Mouse (Mus musculus) adipocyte (in vitro differentiated cells): ENCODE measurements around the gene Trim71.
"Not testable (repeated sequence)": the region's sequence is repeated elsewhere in the genome, so short reads cannot be mapped to it uniquely, and the experiment has no call there.

ENCODE experiments used
- DNase-seq: peaks from one replicate; pipeline ENCODE4 v3.0.0-alpha.2; 2016; ENCODE audit warnings: low spot score

Trim71 gene

DNA sequence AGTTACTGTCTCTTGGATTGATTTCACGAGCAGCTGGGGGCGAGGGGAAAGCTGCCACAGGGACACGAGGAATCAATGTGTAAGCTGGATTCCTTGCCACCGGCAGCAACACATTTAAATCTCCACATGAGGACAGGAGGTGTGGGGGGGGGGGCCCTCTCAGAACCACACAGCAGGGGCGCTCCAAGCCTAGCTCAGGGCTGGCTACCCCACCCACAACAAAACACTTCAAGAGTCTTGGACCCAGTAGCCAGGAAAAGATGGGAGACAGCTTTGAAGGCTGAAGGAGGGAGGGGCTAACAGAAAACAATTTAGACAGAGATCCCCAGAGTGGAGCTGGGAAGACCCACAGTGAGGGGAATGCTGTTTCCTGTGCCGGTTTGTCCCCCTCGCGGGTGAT lies 38.3 kb downstream of the Trim71 start:
- no peak for DNase-seq

DNA sequence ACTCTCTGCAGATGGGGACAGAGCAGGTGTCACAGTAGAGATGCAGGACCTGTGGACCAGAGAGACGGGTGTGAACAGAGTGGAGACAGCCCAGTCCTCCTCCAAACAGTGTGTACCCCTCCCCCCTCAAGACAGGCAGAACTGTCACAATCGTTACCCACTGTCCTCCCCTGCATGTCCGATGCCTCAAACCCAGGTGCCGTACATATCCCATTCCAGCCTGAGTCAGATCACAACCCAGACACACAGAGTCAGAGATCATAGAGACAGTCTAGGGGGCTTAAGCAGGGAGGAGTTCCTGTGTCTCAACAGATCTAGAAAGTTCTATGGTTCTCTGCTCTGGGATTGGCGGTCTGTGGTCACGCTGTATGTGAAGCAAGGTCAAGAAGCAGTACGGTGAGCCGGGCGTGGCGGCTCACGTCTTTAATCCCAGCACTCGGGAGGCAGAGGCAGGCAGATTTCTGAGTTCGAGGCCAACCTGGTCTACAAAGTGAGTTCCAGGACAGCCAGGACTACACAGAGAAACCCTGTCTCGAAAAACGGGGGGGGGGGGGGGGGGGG lies 39.0 kb downstream of the Trim71 start:
- no peak for DNase-seq

DNA sequence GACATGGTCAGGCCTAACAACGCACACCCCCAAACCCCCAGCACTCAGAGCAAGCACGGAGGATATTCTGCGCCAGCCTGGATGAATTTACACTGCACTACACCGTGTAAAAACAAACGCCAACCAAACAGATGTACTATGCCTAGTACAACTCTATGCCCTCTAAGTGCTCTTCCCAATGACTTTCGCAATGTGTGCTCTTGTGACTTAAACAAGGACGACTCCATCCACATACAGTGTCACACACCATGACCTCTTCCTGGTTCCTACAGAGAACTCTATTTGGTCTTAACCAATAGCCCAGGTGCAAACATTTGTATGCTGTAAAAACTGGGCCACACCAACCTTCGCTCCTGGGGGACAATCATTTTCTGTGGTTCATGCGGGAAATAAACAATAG lies 41.7 kb downstream of the Trim71 start:
- DNase-seq: no peak

DNA sequence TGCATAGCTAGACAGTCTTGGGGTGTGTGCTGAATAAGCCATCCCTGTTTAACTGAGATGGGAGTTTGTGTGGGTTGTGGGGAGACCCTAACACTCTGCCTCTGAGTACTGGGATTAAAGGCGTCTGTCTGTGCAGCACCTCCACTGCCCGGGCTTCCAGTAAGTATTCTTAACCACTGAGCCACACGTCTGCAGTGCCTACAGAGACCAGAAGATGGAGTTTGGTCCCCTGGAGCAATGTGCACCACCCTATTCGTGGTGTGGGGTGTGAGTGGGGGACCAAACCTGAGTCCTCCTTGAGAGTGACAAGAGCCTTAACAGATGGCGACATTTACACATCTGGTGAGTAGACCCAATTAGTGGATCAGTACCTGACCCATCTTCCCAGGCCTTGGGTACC lies 42.1 kb downstream of the Trim71 start:
- no peak for DNase-seq

DNA sequence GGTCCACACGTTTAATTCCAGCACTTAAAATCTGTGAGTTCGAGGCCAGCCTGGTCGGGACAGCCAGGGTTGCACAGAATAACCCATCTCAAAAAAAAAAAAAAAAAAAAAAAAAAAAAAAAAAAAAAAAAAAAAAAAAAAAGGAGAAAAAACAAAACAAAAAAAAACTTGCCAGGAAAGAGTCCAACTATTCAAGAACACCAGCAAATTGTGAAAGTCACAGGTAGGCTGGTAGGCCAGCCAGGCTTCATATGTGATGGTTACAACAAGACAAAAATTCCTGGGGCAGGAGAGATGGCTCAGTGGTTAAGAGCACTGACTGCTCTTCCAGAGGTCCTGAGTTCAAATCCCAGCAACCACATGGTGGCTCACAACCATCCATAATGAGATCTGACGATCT lies 43.6 kb downstream of the Trim71 start:
- not testable (repeated sequence) for DNase-seq

DNA sequence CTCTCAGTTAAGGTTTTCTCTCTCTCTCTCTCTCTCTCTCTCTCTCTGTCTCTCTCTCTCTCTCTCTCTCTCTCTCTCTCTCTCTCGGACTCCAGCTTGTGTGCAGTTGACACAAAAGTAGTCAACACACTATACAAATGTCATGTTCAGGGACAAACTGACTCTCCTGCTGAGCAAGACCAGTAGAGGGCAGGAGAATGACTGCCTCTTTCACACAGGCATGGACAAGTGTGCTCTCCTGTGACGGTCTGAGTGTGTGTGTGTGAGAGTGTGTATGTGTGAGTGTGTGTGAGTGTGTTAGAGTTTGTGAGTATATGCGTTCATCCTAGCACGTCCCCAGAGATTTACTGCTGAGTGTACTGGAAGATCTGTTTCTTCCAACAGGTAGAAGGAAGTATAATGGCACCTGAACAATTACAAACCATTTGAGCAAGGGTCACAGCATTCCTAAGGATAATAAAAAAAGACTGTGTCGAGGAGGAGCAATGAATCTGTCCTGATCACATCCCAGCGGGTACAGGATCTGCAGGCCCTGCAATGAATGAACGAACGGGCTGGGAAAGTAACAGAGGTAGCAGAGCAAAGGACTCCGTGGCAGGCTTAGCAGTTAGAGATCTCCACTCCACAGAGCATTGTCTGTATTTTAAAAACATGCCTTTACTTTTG lies 45.2 kb downstream of the Trim71 start:
- DNase-seq: peak; percentile 10

DNA sequence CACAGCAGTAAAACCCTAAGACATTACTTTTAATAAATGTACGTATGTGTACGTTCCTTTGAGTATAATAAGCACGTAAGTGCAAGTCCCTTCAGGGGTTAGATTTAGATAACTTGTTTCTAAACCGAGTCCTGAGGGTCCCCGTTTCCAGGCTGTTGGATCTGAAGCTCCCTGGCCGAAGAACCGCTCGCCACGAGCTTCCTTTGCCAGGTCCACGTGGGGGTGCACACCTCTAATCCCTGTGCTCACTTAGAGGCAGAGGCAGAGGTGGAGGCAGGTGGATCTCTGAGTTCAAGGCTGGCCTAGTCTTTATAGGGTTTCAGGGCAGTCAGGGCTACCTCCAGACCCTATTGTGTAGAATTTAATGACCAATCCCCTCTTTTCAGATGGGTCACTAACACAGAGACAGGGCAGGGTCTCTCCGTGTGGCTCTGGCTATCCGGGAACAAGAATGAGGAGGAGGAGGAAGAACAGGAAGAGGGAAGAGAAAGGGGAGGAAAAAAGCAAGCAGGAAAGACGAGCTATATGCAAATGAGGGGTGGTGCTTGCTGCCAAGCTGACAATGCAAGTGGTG lies 46.2 kb downstream of the Trim71 start:
- DNase-seq: no peak

DNA sequence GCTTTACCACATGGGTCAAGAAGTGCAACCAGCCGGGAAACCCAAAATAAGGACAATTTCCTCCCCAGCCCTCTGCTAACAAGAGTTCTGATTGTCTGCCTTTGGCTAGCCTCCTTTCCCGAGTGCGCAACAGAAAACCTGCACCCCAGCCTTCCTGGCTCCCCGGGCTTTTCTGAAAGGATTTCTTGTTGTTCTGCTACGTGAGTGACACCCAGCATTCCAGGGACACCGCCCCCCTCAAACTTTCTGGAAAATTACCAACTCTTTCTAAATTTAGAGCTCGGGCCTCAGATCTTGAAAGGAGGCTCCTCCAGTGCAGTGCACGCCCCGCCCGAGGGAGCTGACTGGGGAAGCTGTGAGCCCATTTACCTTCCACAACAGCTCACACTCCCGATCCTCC lies 48.8 kb downstream of the Trim71 start, which contains the start of gene C130032M10Rik:
TSS of gene C130032M10Rik (plus strand) at position 334 of the 400 bp plus-strand sequence.
- DNase-seq: no peak

DNA sequence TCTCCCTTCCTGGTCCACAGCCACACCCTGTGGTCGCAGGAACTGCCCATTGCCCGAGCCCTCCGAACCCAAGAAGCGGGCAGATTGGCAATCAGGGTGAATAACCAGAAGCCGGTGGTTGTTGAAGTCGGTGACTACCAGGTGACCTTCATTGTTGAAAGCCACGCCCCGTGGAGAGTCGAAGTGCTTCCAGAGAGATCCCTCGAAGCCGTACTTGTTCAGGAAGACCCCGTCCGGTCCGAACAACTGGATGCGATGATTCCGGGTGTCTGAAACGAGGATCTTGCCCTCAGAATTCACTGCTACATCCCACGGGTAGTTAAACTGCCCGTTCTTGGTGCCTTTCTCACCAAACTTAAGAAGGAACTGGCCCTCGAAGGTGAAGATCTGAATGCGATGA lies 51.3 kb downstream of the Trim71 start:
- no peak for DNase-seq

DNA sequence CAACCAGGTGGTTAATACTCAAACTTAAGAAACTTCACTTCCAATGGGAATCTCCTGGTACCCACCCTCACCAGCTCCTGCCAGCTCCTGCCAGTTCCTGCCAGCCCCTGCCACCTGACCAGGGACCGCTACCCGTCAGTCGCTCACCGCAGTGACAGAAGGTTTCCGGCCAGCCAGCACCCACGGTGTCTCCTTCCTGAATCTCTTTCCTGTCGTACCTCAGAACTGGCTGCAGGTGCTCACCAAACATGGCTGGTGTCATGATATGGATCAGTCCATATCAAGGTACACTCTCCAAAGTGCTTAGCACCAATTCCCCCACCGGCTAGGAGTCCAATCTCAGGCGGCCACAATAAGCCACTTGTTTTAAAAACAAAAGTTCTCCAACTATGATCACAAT lies 54.4 kb downstream of the Trim71 start:
- DNase-seq: no peak

DNA sequence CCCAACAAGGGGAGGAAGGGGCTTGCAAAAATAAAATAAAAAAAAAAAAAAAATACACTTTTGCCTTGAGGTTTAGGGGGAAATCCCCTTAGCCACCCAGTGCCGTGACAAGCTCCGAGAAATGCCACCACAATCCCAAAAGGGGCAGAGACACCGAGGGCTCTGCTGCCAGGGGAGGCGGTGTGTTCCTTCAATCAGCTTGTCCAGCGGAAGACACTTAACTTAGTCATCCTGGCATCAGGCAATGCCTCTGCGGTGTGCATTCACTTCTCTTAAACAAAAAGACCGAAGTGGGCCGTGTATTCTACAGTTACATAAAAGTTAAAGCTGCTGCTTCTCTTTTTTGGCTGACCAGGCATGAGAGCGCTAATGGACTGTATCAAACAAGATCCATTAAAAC lies 56.7 kb downstream of the Trim71 start:
- DNase-seq: no peak

DNA sequence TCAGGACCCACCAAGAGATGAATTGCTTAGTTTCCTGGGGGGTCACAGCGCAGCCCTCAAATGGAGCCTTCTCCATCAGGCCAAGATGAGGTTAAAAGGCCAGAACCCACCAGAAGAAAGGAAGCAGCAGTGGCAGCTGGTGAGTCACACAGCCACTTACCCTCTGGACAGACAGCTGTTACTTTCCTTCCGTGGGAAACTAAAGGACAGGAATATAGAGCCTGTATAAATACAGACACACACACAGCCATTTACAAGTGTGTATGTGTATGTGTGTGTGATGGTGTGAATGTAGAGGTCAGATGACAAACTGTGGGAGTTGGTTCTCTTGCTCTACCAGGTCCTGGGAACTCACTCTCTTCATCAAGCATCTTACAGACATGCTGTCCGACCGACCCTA lies 57.6 kb downstream of the Trim71 start:
- DNase-seq: no peak

DNA sequence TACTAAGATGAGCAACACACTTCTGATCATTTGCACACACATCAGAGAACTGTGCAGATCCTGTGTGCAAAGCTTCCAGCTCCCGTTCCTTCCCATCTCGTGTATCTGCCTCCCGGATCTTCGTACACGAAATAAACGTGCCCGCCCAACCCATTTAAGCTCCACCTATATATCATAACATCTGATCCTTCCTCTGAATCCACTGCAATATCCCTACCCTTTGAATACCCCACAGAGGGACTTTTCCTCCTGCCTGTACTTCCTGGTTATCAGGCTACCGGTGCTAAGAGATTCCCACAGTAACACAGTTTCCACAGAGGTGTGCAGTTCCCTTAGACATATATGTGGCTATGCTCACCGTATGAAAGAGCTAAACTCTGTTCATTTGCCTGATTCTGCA lies 59.4 kb downstream of the Trim71 start, which contains the start of gene Ccr4:
TSS of gene Ccr4 (minus strand) at position 101 of the 400 bp plus-strand sequence.
- no peak for DNase-seq

DNA sequence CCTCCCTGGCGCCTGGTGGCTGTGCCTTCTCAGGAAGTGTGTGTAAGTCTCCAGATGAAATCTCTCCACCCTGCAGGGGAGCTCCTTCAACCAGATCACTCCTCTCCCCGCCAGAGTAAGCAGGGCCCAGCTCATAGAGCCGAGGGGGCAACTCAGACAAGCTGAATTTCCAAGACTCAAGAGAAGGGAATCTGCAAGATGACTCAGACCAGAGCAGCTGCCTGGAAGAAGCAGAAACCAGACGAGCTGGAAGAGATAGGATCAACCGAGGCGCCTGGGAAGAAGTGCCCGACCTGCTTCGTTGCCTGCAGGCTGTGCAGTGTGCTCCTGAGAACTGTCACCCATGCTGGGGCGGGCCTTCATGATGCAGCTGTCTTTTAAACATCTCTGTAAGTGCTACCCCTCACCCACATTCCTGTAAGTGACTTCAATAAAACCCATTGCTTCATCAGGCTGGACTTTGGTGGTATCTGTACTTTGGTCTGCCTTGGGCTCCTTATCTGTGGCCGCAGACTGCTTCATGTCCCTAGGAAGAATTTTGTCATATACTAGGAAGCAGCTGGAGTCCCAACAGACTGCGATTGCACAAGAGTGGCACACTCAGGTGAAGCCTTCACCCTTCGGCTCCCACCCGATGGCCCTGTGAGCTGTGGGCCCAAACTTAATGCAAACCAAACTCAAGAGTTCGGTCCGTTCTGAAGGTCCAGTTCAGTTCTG lies 61.3 kb downstream of the Trim71 start:
- no peak for DNase-seq

DNA sequence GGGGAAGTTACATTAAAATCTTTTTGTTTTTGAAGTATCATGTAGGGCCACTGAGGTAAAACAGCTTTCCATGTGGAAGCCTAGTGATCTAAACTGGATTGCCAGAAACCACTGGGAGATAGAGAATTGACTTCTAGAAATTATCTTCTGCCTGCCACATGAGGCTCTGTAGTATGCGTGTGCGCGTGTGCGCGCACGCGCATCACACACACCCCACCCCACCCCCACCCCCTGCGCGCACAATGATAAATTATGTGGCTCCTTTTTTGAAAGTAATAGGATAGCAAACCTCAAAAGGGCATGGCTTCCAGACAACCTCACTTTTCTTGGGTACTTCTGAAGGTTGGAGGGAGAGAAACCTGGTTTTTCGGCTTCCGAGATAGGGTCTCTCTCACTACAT lies 62.3 kb downstream of the Trim71 start:
- no peak for DNase-seq

DNA sequence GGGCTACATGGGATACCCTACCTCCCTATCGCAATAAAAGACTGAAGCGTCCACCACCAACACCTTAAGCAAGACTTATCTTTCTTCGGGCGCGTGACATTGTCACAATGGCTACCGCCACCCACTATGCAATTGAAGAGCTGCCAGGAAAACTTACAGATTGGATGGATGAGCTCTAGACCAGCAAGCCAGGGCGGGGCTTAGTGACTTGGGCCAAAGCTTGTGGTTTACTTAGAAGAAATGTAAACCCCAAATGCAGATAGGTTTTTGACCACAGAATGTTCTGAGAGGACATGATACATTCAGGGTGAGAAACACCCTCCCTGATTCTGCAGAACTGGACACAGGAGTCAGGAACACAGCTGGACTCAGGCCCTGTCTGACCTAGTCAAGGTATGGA lies 63.1 kb downstream of the Trim71 start:
- no peak for DNase-seq

DNA sequence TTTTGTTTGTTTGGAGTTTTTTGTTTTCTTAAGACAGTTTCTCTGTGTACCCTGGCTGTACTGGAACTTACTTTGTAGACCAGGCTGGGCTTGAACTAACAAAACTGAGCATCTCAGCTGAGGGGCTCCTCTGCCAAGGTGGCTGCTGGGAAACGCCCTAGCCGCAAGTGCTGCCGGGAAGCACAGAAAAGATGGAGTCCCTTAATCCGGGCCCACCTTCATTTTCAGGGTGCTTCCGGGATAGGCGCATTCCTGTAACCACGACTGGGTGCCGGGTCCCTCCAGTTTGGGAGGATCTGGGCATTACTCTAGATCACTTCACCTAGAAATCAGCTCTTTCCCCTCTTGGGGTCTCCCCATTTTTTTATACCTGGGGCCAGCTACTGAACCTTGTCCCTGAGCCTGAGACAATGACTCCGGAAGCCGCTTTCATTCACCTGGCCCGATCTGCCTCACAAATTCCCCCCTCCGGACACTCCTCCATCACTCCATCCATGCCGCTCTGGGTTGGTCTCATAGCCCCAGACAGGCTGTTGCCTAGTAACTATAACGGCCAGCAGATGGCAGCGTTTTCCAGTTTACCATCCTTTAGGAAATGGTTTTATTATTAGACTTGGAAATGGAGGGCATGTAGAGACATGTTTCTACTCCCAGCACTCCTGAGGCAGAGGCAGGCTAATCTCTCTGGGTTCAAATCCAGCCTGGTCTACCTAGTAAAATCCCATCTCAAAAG lies 64.2 kb downstream of the Trim71 start:
- peak; percentile 78 for DNase-seq

DNA sequence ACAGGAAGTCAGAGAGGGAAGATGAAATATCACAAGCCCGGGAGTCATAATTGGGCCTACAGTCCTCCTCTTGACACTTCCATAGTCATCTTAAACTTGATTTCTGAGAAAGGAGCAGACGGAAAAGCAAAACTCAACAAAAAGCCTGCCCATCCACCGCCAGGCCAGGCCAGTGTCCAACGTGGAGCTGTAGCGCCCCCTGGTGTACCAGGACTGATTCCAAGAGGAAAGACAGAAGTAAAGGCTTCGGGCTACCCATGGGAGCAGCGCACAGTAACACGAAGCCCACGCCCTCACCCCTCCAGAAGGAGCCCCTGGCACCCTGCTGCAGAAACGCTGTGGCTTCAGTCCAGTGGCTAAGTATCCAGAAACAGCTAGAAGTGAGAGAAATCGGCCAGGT lies 66.0 kb downstream of the Trim71 start:
- DNase-seq: peak; percentile 88

DNA sequence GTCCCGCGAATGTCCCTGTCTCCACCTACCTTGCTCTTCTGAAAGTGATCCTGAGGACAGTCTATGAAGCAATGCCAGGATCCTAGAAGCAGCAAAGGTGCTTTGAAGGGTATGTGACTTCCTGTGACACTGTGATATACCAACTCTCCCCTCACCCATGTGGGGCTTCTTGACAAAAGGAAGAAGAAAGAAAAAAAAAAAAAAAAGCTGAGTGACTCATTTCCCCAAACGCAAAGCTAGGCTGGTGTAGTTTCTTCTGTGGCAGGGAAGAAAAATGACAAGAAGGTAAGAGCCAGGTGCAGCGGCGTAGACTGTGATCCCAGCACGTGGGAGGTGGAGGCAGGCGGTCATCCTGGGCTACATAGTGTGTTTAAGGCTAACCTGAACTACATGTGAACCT lies 67.7 kb downstream of the Trim71 start:
- DNase-seq: no peak

DNA sequence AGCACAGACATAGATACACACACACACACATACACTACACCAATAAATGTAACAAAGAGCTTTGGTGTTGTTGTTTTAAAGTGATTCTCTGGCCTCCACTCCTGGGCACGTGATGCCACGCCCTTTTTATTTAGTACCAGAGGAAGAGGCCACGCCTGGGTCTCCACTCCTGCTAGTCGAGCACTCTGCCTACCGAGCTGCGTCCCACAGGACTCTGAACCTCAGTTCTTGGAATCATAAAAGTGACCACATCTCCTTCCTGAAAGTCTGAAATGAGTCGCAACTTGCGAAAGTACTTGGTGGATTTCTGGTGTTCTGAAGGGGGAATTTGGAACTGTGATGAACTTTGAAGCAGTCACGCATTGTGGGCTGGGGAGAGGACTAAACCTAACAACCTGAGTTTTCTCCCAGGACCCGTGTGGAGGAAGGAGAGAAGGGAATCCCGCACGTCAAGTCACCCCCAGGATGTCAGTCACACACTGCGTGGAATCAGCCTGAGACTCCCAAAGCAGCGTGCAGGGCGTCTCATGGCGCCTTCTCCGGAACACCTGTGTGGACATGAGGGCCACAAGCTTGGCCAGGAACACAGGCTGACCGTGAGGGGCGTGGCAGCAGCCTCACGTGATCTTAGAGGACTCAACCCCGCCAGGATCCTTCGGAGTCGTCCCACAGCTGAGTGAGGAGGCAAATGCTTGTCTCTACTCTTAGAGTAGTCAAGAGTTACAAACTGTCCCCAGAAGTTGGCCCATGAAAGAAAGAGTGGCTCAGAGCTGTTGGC lies 76.5 kb downstream of the Trim71 start:
- no peak for DNase-seq

DNA sequence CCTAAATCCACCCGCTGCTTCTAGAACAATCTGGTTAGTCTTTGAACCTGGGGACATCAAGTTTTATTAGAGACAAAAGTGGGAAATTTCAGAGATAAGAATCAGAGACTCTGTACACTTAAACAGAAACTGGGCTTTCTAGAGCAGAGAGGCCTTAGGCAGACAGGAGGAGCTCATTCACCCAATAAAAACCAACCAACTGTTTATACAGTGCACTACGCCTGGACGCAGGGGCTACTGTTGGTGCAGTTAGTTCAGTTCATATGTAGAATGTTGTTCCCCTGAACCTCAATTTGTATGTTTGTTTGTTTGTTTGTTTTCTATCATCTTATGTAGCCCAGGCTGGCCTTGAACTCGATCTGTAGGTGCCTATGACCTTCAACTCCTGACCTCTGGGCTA lies 77.4 kb downstream of the Trim71 start:
- no peak for DNase-seq

DNA sequence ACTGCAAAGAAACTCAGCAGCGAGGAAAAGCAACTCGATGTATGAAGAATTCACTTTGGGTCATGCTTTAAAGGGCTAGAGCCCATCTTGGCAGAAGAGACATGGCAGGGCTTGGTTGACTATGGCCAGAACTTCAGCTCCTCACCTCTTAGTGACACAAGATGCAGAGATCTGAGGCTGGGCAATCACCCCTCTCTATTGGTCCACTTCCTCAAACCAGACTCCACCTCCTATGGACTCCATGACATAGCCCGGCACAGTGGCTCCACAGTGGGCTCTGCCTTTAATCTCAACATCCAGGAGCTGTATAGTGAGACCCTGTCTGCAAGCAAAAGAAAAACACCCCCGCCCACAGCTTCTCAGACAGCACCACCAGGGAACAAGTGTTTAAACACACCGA lies 79.4 kb downstream of the Trim71 start:
- DNase-seq: no peak
